8 mouse cellular contexts compared by ENCODE assay signal in the genomic region with DNA sequence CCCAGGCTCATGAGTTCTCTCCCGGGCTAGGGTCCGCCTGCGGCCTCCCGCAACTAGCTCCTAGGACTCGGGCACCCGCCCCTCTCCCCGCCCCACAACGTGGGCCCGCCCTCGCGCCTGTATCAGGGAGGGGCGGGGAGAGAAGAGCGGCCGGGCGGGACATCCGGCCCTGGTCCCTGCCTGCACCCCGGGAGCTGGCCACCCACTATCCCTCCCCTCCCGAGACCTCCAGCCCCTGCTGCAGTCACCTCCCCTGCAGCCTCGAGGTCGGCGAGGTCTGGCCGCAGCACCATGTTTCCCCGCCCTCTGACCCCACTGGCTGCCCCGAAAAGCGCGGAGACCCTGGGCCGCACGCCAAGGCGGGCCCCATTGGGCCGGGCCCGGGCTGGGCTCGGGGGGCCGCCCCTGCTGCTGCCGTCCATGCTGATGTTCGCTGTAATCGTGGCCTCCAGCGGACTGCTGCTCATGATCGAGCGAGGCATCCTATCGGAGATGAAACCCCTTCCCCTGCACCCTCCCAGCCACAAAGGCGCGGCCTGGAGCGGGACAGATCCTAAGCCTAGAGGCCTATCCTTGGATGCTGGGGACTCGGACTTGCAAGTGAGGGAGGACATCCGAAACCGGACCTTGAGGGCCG. TPM values are rescaled to one million over a fixed set of nuclear protein-coding genes. Genes with fewer than 3 reads are reported as not detected.
DNase-seq lines count a peak whose midpoint lies in the region; ATAC-seq lines count a peak whose summit lies in the region.

A gene (plus strand): TSS at position 136 of the 637 bp plus-strand sequence.

- H3K27ac ChIP-seq in intestine, embryonic 15.5 days = peak within 1 kb of the TSS; percentile 67
- peak within 1 kb of the TSS; percentile 66 for H3K27ac ChIP-seq in liver, embryonic 12.5 days
- H3K27ac ChIP-seq in stomach, embryonic 14.5 days (ENCODE audit: low read length) = peak within 1 kb of the TSS; percentile 74; the same call in 1 of the 2 replicates

- H3K9me3 ChIP-seq in intestine, embryonic 15.5 days = no peaks in the 10 kb centered on the region
- no peaks in the 10 kb centered on the region for H3K9me3 ChIP-seq in liver, embryonic 12.5 days (replicated peaks)
- no peaks in the 10 kb centered on the region for H3K9me3 ChIP-seq in stomach, embryonic 14.5 days (ENCODE audit: control insufficient read depth, low read depth, low read length)

- DNase-seq in B cell, adult 2 months = peak; percentile 73
- peak; percentile 92 for DNase-seq in adrenal gland, adult 2 months
- peak; percentile 91 for DNase-seq in embryo, embryonic 11 days

- H3K4me3 ChIP-seq in intestine, embryonic 15.5 days (replicated peaks) = peak within 1 kb of the TSS; percentile 77
- H3K4me3 ChIP-seq in liver, embryonic 12.5 days = peak within 1 kb of the TSS; percentile 70
- peak within 1 kb of the TSS; percentile 71 for H3K4me3 ChIP-seq in stomach, embryonic 14.5 days (ENCODE audit: low read depth, low read length)

- under 1% methylated on average over 39 of the region's 47 CpGs for WGBS in intestine, embryonic 15.5 days
- WGBS in liver, embryonic 12.5 days (ENCODE audit: insufficient replicate concordance) = 2% methylated on average over 44 of the region's 47 CpGs
- WGBS in stomach, embryonic 14.5 days = under 1% methylated on average over 46 of the region's 47 CpGs

- peak; percentile 92 for ATAC-seq in granulocyte monocyte progenitor cell, adult 5-6 weeks (replicated peaks; ENCODE audit: poor library complexity, severe bottlenecking)
- ATAC-seq in intestine, embryonic 15.5 days = peak; percentile 97
- ATAC-seq in liver, embryonic 12.5 days = peak; percentile 92
- peak; percentile 58; the same call in 1 of the 2 replicates for ATAC-seq in monocyte, adult 5-6 weeks (replicated peaks; ENCODE audit: insufficient number of reproducible peaks, low FRiP score, low TSS enrichment, poor library complexity, severe bottlenecking)
- peak; percentile 93 for ATAC-seq in stomach, embryonic 14.5 days (ENCODE audit: insufficient number of reproducible peaks, insufficient read depth, low FRiP score, low read depth)

- peak within 1 kb of the TSS; percentile 79 for H3K9ac ChIP-seq in intestine, embryonic 15.5 days
- peak within 1 kb of the TSS; percentile 82 for H3K9ac ChIP-seq in liver, embryonic 12.5 days
- H3K9ac ChIP-seq in stomach, embryonic 14.5 days (replicated peaks; ENCODE audit: low read depth, low read length) = peak within 1 kb of the TSS; percentile 80

- H3K4me2 ChIP-seq in intestine, embryonic 15.5 days (replicated peaks) = peak within 1 kb of the TSS; percentile 79
- H3K4me2 ChIP-seq in liver, embryonic 12.5 days = peak within 1 kb of the TSS; percentile 98
- H3K4me2 ChIP-seq in stomach, embryonic 14.5 days (replicated peaks; ENCODE audit: low read depth, low read length) = peak within 1 kb of the TSS; percentile 72

- no peaks in the 10 kb centered on the region for H3K27me3 ChIP-seq in intestine, embryonic 15.5 days (replicated peaks)
- no peaks in the 10 kb centered on the region; the same call in 1 of the 2 replicates for H3K27me3 ChIP-seq in liver, embryonic 12.5 days (replicated peaks)
- no peaks in the 10 kb centered on the region for H3K27me3 ChIP-seq in stomach, embryonic 14.5 days (ENCODE audit: control insufficient read depth, insufficient read depth, low read length)

- peaks cover 9% of the 10 kb centered on the region for H3K36me3 ChIP-seq in intestine, embryonic 15.5 days
- peaks cover 25% of the 10 kb centered on the region for H3K36me3 ChIP-seq in liver, embryonic 12.5 days
- peaks cover 5% of the 10 kb centered on the region; the same call in 1 of the 2 replicates for H3K36me3 ChIP-seq in stomach, embryonic 14.5 days (ENCODE audit: control insufficient read depth, insufficient read depth, low read length)

- peaks cover 23% of the 10 kb centered on the region for H3K4me1 ChIP-seq in intestine, embryonic 15.5 days (replicated peaks)
- peaks cover 39% of the 10 kb centered on the region for H3K4me1 ChIP-seq in liver, embryonic 12.5 days
- H3K4me1 ChIP-seq in stomach, embryonic 14.5 days (ENCODE audit: control insufficient read depth, insufficient read depth, low read length) = peaks cover 19% of the 10 kb centered on the region; the same call in 1 of the 2 replicates

RNA-seq across cellular contexts. Expression of the gene that starts here (rescaled TPM):
- 10 to 100 TPM in 1 of 2 experiments, 1 to 10 TPM in 1; 7.8 to 15.7 TPM for total RNA-seq in adrenal gland, adult 2 months (2021)
- polyA plus RNA-seq in adrenal gland, adult 2 months (2012; rRNA removed) = 21.6 and 22.0 TPM in 2 replicates
- total RNA-seq in granulocyte monocyte progenitor cell, adult 5-6 weeks (2014; fragmentation: Nextera tagmentation) = 8.4 and 11.4 TPM in 2 replicates
- 1.4 and 1.5 TPM in 2 replicates for total RNA-seq in granulocyte monocyte progenitor cell, adult 5-6 weeks (2017)
- polyA plus RNA-seq in intestine, embryonic 15.5 days (2015; fragmentation: Nextera tagmentation; extraction: Ambion mirVana) = 21.0 and 21.3 TPM in 2 replicates
- polyA plus RNA-seq in liver, embryonic 12.5 days (2016; fragmentation: Nextera tagmentation; extraction: Ambion mirVana) = 8.8 and 9.5 TPM in 2 replicates
- total RNA-seq in monocyte, adult 5-6 weeks (2017) = 2.7 to 4.7 TPM in 2 of 3 replicates, not detected in the other
- 37.5 and 38.0 TPM in 2 replicates for polyA plus RNA-seq in stomach, embryonic 14.5 days (2014; fragmentation: Nextera tagmentation; extraction: Ambion mirVana)

Comparison
In these comparisons a context has a peak if more than half of its experiments do, and no peak if none do; other contexts are left out.
1. Peak in every context shown above with its lines: DNase-seq, ATAC-seq, H3K4me3 ChIP-seq and H3K27ac ChIP-seq.